Mouse (Mus musculus): ENCODE results near the gene Cyp2j5.
"Not testable (repeated sequence)": the region's sequence is repeated elsewhere in the genome, so short reads cannot be mapped to it uniquely, and the experiment has no call there.

Cyp2j5 gene

DNA sequence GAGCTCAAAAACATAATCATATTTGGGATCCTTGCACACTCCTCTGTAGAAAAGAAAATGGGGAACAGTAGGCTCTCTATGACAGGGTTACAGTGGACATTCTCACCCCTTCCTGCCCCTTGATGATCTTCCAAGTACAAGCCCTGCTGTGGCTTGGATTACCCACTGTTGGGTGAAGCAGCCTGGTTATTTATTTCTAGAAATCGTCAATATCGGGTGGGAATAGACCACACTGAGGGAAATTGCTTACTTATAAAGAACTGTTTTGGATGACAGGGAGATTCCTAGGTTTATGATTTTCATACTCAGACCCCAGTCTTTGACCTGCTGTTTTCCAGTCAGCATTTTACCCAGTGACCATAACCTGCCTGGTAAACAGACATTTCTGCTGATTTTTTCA lies at the start of gene Cyp2j5:
Gene Cyp2j5, minus strand, starts transcription at position 164 of the 400 bp plus-strand sequence.
- no peak for DNase-seq

DNA sequence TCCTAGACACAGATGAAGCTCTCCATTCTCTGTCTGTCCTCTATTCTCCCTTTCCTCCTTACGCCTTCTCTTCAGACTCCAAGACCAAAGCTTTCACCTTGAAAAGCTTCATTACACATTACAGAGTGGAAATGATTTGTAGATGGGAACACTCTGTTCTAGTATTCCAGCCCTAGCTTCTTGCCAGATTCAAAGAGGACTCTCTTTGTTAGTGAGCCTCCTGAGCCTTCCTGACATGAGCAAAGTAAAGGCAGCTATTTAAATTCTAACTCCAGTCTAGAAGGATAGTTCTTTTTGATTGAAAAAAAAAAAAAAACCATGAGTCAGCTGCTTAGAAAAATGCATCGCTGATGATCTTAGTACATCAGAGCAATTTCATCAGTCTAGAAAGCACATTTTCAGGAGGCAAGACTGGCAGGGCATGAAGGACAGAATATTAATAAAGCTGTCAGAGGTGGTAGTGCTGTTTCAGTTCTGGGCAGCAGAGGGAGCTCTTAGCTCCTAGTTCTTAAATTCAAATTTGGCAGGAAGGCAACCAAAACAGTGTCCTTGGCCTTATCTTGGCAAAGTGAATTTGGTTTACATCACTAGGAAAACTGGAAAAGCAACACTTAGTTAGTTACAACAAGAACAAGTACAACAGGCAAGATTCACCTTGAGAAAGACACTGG lies 41.5 kb upstream of the Cyp2j5 start:
- peak; percentile 66 for DNase-seq

DNA sequence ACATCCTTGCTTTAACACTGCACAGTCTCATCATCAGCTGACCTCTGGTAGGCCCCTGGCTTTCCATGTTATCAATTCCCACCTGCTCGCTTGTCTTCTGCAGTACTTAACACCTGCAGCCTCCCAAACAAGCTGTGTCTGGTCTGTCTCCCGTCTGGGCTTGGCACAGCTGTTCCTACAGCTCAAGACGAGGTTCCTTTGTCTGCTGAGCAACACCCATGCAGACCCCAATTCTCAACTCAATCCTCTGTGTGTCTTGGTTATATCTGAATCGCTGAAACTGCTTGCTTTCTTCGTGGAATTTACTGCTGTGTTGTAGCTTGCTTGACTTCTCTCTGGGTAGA lies 34.2 kb upstream of the Cyp2j5 start:
- DNase-seq = no peak

DNA sequence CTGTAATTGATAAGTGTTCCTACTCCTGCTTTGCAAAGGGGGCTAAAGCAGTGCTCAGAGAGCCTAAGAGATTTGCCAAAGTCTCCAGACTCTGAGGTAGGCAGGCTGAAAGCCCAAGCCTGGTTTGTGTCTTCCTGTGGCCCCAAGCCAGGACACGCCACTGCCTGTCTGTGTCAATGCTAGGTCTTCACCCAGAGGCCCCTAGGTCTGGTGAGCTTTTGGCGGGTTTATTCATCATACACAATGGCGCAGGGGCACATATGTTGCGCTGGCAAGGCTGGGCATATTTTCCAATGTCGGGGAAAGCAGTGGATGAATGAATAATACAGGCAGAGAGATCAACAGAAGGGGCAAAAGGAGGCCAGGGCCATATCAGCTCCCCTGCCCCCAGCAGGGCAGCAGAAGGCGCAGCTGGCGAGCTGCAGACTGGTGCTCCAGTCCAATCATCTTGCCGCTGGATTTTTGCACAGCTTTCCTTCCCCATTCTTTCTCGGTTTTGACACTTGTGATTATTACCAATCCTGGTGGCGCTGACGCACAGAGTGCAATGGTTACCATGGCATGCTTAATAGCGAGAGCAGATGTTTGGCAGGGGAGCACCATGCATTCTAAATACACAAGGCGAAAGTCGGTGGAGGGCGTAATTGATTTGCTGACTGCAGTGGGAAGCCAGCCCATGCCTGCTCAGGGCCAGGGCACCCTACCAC lies 33.7 kb upstream of the Cyp2j5 start:
- DNase-seq = peak; percentile 55

DNA sequence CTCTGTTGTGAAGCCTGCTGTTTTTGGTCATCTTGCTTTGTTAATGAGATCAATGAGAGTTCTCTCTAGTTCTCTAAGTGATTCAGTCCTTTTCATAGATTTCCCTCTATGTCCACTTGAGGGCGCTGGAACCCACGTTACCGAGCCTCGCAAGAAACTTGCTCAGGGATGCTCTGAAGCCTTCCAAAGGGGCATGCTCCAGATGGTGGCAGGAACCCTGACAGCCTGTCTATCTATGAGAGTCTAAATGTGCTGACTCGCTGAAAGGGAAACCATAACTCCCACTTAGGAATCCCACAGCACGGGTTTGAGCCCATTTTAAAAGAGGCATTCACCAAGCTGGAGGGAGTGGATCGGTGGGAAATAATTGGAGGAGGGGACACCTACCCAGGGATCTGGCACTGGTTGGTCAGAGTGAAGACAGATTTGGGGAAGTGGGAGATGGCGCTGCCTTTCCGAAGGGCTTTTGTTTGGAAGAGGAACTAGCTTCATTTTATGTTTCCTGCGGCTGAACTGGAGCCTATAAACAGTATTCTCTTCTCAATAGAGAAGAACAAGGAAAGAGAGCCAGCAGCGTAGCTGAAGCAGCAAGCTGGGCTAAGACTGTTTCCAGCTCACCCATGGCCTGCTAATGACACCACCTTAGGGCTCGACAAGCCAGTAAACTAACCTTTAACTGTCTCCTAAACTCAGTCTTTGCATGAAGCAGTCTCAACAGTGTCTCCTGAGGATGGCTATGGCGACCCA lies 32.8 kb upstream of the Cyp2j5 start:
- peak; percentile 87 for DNase-seq

DNA sequence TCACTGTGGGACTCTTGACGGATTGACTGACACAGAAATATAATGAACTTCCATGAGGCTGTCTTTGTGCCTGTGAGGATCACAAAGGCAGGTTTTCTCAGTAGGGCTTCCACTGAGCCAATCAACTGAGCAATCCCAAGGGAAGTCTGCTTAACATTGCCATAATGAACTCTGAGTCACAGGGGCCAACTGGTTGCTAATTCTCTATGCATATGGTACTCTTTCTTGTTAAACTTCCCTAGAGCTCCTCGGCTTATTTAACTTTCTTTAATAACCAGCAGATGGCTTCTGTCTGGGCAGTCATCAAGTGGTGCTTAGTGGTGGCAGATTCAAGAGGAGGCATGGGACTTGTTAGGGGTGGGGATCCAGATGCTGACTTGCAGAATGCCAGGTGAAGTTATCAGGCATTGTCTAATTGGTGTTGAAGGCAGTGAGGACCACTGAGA lies 23.4 kb upstream of the Cyp2j5 start:
- peak; percentile 32 for DNase-seq

DNA sequence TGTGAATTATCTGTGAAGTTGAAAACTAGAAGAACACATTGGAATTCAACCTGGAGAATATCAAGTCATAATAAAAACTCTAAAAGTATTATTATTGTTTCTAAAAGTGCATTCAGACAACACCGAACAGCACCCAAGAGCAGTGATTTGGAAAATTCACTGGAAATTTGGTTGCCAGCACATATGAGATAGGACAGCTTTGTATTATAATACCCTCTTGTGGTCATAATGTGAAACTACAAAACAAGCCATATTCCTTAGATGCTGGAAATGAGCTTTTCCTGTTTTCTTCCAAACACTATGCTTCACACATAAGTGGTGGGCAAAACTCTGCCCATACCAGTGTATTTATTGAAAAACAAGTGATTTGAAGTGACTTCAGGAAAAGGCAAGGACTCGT lies 19.5 kb upstream of the Cyp2j5 start:
- peak; percentile 63 for DNase-seq

DNA sequence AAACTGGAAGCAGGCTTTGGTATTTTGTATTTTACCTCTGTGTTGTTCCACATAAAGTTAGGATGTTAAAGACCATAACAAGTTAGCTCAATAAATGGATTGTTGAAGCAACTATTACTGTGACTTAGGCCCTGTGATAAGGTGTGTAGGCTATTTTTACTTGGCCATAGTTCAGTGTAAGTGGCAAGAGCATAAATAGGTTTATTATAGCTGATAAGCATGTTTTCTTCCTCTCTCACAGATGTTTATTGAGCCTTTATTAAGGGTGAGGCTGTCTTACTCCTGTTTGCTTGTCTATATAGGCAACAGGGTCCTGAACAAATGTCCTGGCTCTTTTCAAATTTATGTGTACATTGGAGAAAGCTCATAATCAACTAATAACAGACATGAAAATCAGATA lies 17.0 kb upstream of the Cyp2j5 start:
- DNase-seq = no peak

DNA sequence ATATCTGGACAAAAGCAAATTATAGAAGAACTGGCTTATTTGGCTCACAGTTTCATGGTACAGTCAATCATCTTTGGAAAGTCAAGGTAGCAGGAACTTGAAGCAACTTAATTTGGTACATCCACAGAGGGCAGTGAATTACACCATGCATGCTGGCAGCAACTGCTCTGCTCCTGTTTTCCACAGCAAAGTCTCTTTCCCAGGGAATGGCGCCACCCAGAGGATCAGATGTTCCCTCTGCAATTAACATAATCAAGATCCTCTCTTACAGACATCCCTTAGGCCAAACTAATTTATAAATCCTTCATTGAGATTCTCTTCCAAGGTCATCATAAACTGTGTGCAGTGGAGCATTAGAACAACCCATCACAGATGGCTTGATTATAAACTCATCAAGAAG lies 16.3 kb upstream of the Cyp2j5 start:
- DNase-seq = peak; percentile 61

DNA sequence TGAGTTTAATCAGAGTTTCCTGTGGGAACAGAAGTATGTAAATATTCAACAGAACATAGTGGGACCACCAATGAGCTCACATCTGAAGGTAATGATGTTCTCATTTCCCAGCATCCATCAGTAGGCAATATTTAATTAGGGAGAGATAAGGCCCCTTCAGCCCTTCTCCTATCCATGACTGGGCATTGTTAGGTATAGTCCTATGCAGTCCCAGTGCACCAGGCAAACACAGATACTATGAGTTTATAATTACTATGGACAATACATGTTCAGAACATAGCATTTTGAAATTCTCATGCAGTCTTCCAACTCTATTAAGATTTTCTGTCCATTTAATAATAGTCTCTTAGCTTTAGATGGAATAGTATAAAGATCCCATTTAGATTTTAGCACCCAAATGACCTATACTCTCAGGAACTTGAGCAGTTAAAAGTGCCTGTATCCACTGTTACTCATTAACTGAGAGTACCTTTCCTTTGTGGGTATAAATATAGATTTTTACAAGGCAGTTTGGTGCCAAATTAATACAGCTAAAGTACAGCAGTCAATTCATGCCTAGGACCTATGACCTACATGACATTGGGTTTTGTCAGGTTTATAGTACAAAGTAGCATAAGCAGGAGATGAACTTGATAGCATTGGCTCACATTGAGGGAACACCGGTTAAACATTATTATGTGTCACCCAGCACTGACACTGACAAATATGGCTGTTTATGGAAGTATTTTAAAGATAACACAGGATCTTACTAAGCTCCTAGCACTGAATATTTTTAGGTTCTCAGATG lies 907 bp upstream of the Cyp2j5 start:
- no peak for DNase-seq

DNA sequence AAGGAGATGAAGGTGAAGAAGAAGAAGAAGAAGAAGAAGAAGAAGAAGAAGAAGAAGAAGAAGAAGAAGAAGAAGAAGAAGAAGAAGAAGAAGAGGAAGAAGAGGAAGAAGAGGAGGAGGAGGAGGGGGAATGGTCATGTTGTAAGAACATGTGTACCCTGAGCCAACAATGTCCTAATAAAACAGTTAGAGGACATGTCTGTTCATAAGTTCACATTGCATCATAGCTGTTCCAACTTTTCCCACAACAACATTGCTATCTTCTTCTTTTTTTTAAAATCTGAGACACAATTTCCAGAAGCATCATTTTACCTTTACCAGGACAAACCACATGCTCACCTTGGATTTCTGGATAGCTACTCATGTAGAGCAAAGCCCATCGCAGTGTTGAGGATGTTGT lies 28.5 kb downstream of the Cyp2j5 start:
- DNase-seq = no peak

DNA sequence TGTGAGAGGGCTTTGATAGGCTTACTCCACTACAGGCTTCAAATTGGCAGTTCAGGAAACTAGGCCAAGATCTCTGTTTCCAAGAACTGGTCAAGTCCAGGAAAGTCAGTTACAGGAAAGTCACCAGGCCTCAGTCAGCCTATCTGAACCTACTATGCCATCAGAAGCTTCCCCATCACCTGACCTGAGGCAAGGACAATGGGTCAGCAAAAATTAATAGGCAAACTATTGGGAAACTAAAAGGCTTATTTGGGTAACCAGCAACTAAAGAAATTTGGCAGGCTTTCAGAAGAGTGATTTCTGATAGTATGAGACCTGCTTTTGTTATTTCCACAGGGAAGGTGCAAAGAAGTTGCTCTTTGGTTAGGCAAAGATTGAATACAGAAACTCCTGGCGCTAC lies 41.5 kb downstream of the Cyp2j5 start:
- DNase-seq = no peak

DNA sequence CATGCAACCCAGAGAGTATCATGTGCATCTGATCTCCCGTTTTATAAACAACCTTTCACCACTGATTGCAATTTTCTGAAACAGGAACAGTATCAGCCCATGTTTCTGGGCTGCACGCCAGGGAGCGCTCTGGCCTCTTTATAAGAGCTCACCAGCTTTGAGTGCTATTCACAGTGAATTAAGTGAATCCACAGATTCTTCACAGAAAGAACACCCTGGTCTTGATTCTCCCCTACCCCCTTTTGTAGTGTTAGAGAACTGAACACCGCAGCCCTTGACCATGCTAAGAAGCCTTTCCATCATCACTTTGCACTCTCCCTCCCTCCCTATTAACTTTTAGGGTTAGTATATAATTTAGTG lies 72.2 kb downstream of the Cyp2j5 start:
- DNase-seq = peak; percentile 64

DNA sequence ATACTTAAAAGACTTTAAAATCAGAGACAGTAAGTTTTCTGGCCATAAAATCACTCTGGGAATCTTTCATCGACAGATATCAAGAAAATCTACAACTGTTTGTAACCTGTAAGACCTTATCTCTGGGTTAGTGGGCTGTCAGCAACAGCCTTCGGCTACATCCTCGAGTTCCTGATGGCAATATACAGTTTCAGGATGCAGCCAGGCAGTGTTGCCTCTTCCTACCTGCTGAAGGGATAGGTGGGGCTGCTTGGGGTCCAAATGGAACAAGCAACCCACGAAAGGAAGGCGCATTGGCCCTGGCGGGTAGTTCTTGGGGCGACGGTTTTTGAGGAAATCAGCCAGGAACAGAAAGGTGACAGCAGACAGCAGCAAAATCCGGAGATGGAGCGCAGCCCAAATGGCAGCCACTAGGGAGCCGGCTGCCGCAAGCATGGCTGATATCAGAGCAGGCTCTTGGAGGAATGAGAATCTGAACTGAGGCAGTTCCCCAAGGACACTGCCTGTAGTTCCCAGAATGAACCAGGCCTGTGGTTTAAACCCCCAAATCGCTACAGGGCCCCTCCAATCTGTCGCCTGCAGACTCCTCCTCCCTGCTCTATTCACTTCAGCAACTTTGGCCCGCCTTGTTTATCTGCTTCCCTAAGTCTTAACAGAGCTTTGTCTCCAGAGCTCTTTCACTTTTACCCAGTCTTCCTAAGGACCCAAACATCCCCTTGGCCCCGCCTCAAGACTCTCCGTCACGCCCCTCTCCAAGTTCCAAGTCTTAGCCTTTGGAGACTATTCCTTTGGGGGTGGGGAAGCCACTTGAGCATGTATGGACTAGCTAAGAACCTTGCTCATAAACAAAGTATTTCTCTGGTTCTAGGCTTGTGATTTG lies 72.8 kb downstream of the Cyp2j5 start, which contains the start of gene Cyp2j9:
Gene Cyp2j9, minus strand, starts transcription at position 668 of the 880 bp plus-strand sequence.
- DNase-seq = peak; percentile 67

DNA sequence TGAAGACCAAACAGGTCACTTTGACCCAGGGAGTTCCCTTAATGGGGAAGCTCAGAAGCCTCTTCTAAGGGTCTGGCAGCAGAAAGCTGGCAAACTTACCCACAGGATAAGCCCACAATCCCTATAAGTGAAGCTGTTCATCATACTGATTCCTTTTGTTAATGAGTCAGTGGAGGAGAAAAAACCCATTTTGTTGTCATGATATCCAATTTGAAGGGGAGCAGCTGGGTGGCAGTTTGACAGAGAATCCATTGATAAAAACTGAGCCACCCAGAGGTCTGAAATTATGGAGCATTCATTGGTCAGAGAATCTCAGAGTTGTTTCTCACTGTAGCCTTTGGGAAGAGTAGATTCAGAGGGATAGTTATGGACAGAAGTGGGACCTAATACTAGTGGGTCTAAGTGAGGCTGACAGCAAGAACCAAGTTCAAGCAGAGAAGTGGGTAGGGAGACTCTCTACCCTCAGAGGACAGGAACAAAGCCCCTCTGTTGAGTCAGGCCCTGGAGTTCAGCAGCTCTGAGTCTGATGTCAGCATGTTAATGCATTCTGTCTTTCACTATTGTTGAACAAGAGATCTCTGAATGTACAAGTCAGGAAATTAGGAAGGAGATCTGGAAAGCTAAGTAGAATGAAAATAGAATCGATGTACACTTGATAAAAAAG lies 82.4 kb downstream of the Cyp2j5 start:
- peak; percentile 89 for DNase-seq

DNA sequence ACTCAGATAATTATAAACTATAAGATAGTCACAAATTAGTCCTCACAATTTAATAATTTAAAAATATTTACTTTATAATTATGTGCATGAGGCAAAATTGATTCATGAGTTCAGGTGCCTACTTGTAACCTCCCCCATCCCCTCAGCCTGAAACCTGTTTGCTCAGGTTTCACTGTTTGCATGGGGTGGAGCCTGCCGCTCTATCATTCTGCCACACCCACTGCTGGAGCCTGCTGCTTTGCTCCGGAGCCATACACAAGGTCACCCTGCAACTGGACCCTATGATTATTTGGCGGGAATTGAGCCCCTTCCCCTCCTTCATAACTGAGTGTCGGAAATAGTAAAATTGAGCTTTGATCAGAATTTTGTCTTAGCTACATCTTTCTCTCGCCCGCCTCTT lies 83.6 kb downstream of the Cyp2j5 start:
- DNase-seq = not testable (repeated sequence)
